Mouse (Mus musculus) MEL (cell line): Measurements from ENCODE around the gene Adam19. TPM values are rescaled to one million over a fixed set of nuclear protein-coding genes. Genes with fewer than 3 reads are reported as not detected.

Experiments used
- DNase-seq: peaks from one replicate; pipeline ENCODE4 v3.0.0; 2011; ENCODE audit warnings: low read depth, low spot score
- H3K27ac ChIP-seq: 2 replicates; pipeline ENCODE4 v1.5.1; 2012; ENCODE audit warnings: low read depth, mild to moderate bottlenecking, control low read depth, low read length, moderate library complexity; ENCODE audit not compliant: control insufficient read depth
- H3K27me3 ChIP-seq, 2 experiments: fragments of 150-350 bp in 1 of 2; sonication (generic) in 1 of 2; 2 replicates each; pipeline ENCODE4 v1.6.1; 2012; ENCODE audit warnings: low read length in 2 of 2, mild to moderate bottlenecking in 2 of 2, improper control_type of control experiment in 1 of 2, moderate library complexity in 1 of 2; ENCODE audit not compliant: insufficient read depth in 2 of 2, control insufficient read depth in 1 of 2
- H3K36me3 ChIP-seq, 2 experiments: 2 replicates each; pipeline ENCODE4 v1.6.1; 2012 to 2014; ENCODE audit warnings: low read length in 2 of 2, improper control_type of control experiment in 1 of 2, inconsistent platforms in 1 of 2, mild to moderate bottlenecking in 1 of 2; ENCODE audit not compliant: insufficient read depth in 2 of 2, control insufficient read depth in 1 of 2
- H3K4me1 ChIP-seq, 2 experiments: fragments of 150-350 bp in 1 of 2; sonication (generic) in 1 of 2; 2 replicates each; pipeline ENCODE4 v1.6.1; 2012; ENCODE audit warnings: low read length in 2 of 2, improper control_type of control experiment in 1 of 2, mild to moderate bottlenecking in 1 of 2; ENCODE audit not compliant: insufficient read depth in 2 of 2, control insufficient read depth in 1 of 2
- H3K4me3 ChIP-seq, 2 experiments: fragments of 150-350 bp in 1 of 2; sonication (generic) in 1 of 2; 2 replicates each; pipeline ENCODE4 v1.5.1; 2012; ENCODE audit warnings: low read depth in 2 of 2, low read length in 2 of 2, mild to moderate bottlenecking in 2 of 2, moderate library complexity in 2 of 2, control low read depth in 1 of 2, improper control_type of control experiment in 1 of 2; ENCODE audit not compliant: control insufficient read depth in 1 of 2, insufficient read depth in 1 of 2
- H3K79me2 ChIP-seq: 2 replicates; pipeline ENCODE4 v1.6.1; 2012; ENCODE audit warnings: mild to moderate bottlenecking, low read length, moderate library complexity; ENCODE audit not compliant: control insufficient read depth, poor library complexity, insufficient read depth
- H3K9ac ChIP-seq: 2 replicates; pipeline ENCODE4 v1.6.1; 2012; ENCODE audit warnings: low read depth, mild to moderate bottlenecking, control low read depth, low read length, moderate library complexity; ENCODE audit not compliant: control insufficient read depth, poor library complexity, severe bottlenecking
- H3K9me3 ChIP-seq: fragments of 150-350 bp; sonication (generic); replicated peaks from 2 replicates; pipeline ENCODE4 v1.6.1; 2012; ENCODE audit warnings: mild to moderate bottlenecking, low read length, improper control_type of control experiment, moderate library complexity; ENCODE audit not compliant: insufficient read depth
- BHLHE40 ChIP-seq: IDR thresholded peaks from 2 replicates; pipeline ENCODE4 v1.6.1; 2012; ENCODE audit warnings: low read depth, mild to moderate bottlenecking, inconsistent platforms, low read length, improper control_type of control experiment, borderline replicate concordance
- CHD1 ChIP-seq: IDR thresholded peaks from 2 replicates; pipeline ENCODE4 v1.6.1; 2012; ENCODE audit warnings: low read depth, mild to moderate bottlenecking, inconsistent platforms, low read length, improper control_type of control experiment
- CHD2 ChIP-seq: IDR thresholded peaks from 2 replicates; pipeline ENCODE4 v1.6.1; 2011; ENCODE audit warnings: low read length, improper control_type of control experiment
- CTCF ChIP-seq, 3 experiments: IDR thresholded peaks in 2 of 3; conservative IDR thresholded peaks in 1 of 3; 2 replicates each; pipeline ENCODE4 v1.5.1; 2011 to 2012; ENCODE audit warnings: low read length in 3 of 3, low read depth in 2 of 3, mild to moderate bottlenecking in 2 of 3, improper control_type of control experiment in 1 of 3, inconsistent platforms in 1 of 3, mixed read lengths in 1 of 3, moderate library complexity in 1 of 3; ENCODE audit not compliant: control insufficient read depth in 1 of 3, insufficient read depth in 1 of 3, poor library complexity in 1 of 3, severe bottlenecking in 1 of 3
- E2F4 ChIP-seq: IDR thresholded peaks from 2 replicates; pipeline ENCODE4 v1.6.1; 2011; ENCODE audit warnings: low read depth, low read length, improper control_type of control experiment, borderline replicate concordance
- ELF1 ChIP-seq: IDR thresholded peaks from 2 replicates; pipeline ENCODE4 v1.6.1; 2014; ENCODE audit warnings: low read depth, mild to moderate bottlenecking, inconsistent platforms, low read length, improper control_type of control experiment, moderate library complexity
- EP300 ChIP-seq, 2 experiments: IDR thresholded peaks; 2 replicates each; pipeline ENCODE4 v1.6.1; 2011; ENCODE audit warnings: improper control_type of control experiment in 2 of 2, low read length in 2 of 2, low read depth in 1 of 2, mild to moderate bottlenecking in 1 of 2
- ETS1 ChIP-seq: IDR thresholded peaks from 2 replicates; pipeline ENCODE4 v1.6.1; 2012; ENCODE audit warnings: low read depth, mild to moderate bottlenecking, inconsistent platforms, low read length, improper control_type of control experiment, moderate library complexity
- GABPA ChIP-seq: IDR thresholded peaks from 2 replicates; pipeline ENCODE4 v1.6.1; 2012; ENCODE audit warnings: low read depth, mild to moderate bottlenecking, inconsistent platforms, low read length, improper control_type of control experiment, moderate library complexity
- GATA1 ChIP-seq: IDR thresholded peaks from 2 replicates; pipeline ENCODE4 v1.6.1; 2011; ENCODE audit warnings: low read depth, low read length, improper control_type of control experiment
- HCFC1 ChIP-seq: IDR thresholded peaks from 2 replicates; pipeline ENCODE4 v1.6.1; 2012; ENCODE audit warnings: low read depth, mild to moderate bottlenecking, inconsistent platforms, low read length, improper control_type of control experiment, moderate library complexity
- JUND ChIP-seq: IDR thresholded peaks from 2 replicates; pipeline ENCODE4 v1.6.1; 2011; ENCODE audit warnings: low read depth, mild to moderate bottlenecking, improper control_type of control experiment, low read length
- MAFK ChIP-seq: IDR thresholded peaks from 2 replicates; pipeline ENCODE4 v1.6.1; 2011; ENCODE audit warnings: low read depth, mild to moderate bottlenecking, low read length, improper control_type of control experiment, borderline replicate concordance
- MAX ChIP-seq: IDR thresholded peaks from 2 replicates; pipeline ENCODE4 v1.6.1; 2011; ENCODE audit warnings: low read length, improper control_type of control experiment
- POLR2A ChIP-seq, 2 experiments: IDR thresholded peaks; 2 replicates each; pipeline ENCODE4 v1.6.1; 2011 to 2012; ENCODE audit warnings: low read length in 2 of 2, mild to moderate bottlenecking in 2 of 2, control low read depth in 1 of 2, improper control_type of control experiment in 1 of 2, low read depth in 1 of 2, moderate library complexity in 1 of 2; ENCODE audit not compliant: control insufficient read depth in 1 of 2, insufficient read depth in 1 of 2, poor library complexity in 1 of 2
- POLR2AphosphoS2 ChIP-seq: IDR thresholded peaks from 2 replicates; pipeline ENCODE4 v1.6.1; 2011; ENCODE audit warnings: low read length, improper control_type of control experiment
- POLR2AphosphoS5 ChIP-seq: IDR thresholded peaks from 2 replicates; pipeline ENCODE4 v1.6.1; 2012; ENCODE audit warnings: low read depth, borderline replicate concordance, mild to moderate bottlenecking, inconsistent platforms, low read length, moderate library complexity, mixed read lengths
- RAD21 ChIP-seq: IDR thresholded peaks from 2 replicates; pipeline ENCODE4 v1.6.1; 2011; ENCODE audit warnings: mild to moderate bottlenecking, low read depth, low read length, improper control_type of control experiment
- RCOR1 ChIP-seq: IDR thresholded peaks from 2 replicates; pipeline ENCODE4 v1.6.1; 2012; ENCODE audit warnings: low read depth, mild to moderate bottlenecking, inconsistent platforms, low read length, improper control_type of control experiment
- SIN3A ChIP-seq: IDR thresholded peaks from 2 replicates; pipeline ENCODE4 v1.6.1; 2012; ENCODE audit warnings: low read length, improper control_type of control experiment, inconsistent platforms
- TBP ChIP-seq: IDR thresholded peaks from 2 replicates; pipeline ENCODE4 v1.8.0; 2011; ENCODE audit warnings: low read depth, low read length, improper control_type of control experiment
- TCF12 ChIP-seq: IDR thresholded peaks from 2 replicates; pipeline ENCODE4 v1.6.1; 2014; ENCODE audit warnings: low read depth, mild to moderate bottlenecking, inconsistent platforms, low read length, improper control_type of control experiment, moderate library complexity
- UBTF ChIP-seq: IDR thresholded peaks from 2 replicates; pipeline ENCODE4 v1.6.1; 2012; ENCODE audit warnings: low read depth, mild to moderate bottlenecking, inconsistent platforms, low read length, improper control_type of control experiment, moderate library complexity, borderline replicate concordance; ENCODE audit not compliant: insufficient read depth
- USF1 ChIP-seq: IDR thresholded peaks from 2 replicates; pipeline ENCODE4 v1.6.1; 2014; ENCODE audit warnings: low read depth, mild to moderate bottlenecking, inconsistent platforms, low read length, improper control_type of control experiment, moderate library complexity
- USF2 ChIP-seq, 2 experiments: IDR thresholded peaks; 2 replicates each; pipeline ENCODE4 v1.6.1; 2011 to 2012; ENCODE audit warnings: improper control_type of control experiment in 2 of 2, low read length in 2 of 2, borderline replicate concordance in 1 of 2, inconsistent platforms in 1 of 2, low read depth in 1 of 2, mild to moderate bottlenecking in 1 of 2; ENCODE audit not compliant: insufficient read depth in 1 of 2
- ZC3H11A ChIP-seq: IDR thresholded peaks from 2 replicates; pipeline ENCODE4 v1.6.1; 2012; ENCODE audit warnings: low read depth, mild to moderate bottlenecking, inconsistent platforms, low read length, improper control_type of control experiment
- ZMIZ1 ChIP-seq: IDR thresholded peaks from 2 replicates; pipeline ENCODE4 v1.6.1; 2012; ENCODE audit warnings: low read depth, mild to moderate bottlenecking, inconsistent platforms, low read length, improper control_type of control experiment, moderate library complexity
- ZNF384 ChIP-seq: IDR thresholded peaks from 2 replicates; pipeline ENCODE4 v1.6.1; 2012; ENCODE audit warnings: low read depth, mild to moderate bottlenecking, inconsistent platforms, low read length, improper control_type of control experiment
- polyA plus RNA-seq, 2 experiments: library from polyadenylated mRNA; stranded (reverse) in 1 of 2; unstranded in 1 of 2; fragments of >175 nt in 1 of 2; fragments of >200 nt in 1 of 2; gene quantifications; 2 replicates each; pipeline versions ENCODE4 v1.2.1 to v1.2.4; 2012; ENCODE audit warnings: low replicate concordance in 2 of 2, low read depth in 1 of 2; ENCODE audit not compliant: insufficient read length in 2 of 2, insufficient read depth in 1 of 2, missing spikeins in 1 of 2
- total RNA-seq: library from RNA; depleted of rRNA; stranded (reverse); fragments of 300-350 nt; gene quantifications from 2 replicates; pipeline ENCODE4 v1.2.3, GENCODE M21; 2012

The Adam19 gene
- total and polyA plus RNA-seq, 3 experiments: 0.12 to 0.19 TPM; not detected in 1

DNA sequence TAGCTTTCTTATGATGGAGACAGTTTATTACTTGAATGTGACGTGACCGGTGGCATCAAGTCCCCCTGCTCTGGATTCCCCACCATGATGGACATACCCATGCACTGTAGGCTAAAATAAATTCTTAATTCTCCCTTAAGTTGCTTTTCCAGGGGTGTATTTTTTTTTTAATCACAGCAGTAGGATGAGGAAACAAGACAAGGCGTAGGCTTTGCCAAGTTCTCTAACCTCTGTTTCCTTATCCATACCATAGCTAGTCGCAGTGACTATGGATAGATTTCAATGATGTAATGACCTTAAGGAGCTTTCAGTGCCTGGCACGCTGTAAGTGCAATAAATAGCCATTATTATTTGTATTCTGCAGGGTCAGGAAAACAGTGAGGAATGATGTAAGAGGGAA lies 21.5 kb downstream of the Adam19 start:
- H3K27me3 ChIP-seq: no peaks in the 10 kb centered on the region
- TF ChIP-seq CHD1 (0 out of 2 replicates have a peak, but pooled peaks have one; percentile 68), CHD2 (no peak), MAX (0 out of 2 replicates have a peak, but pooled peaks have one; percentile 40), GATA1 (no peak), ZNF384 (peak; percentile 57), CTCF (IDR thresholded peaks at IDR 0.05 in 2 of 3, conservative IDR thresholded peaks at IDR 0.05 in 1 of 3; ENCODE audit: control insufficient read depth in 1 of 3, insufficient read depth in 1 of 3, low read depth in 2 of 3, low read length in 3 of 3, poor library complexity in 1 of 3, severe bottlenecking in 1 of 3) (no peak), ELF1 (no peak)
- H3K36me3 ChIP-seq: peaks cover 0 to 34% of the 10 kb centered on the region in 2 experiments; a peak in 2 of 4 replicates
- H3K4me1 ChIP-seq: peaks cover 33 to 38% of the 10 kb centered on the region in 2 experiments
- no peaks in the 10 kb centered on the region for H3K79me2 ChIP-seq
- no peak overlapping the region for H3K4me3 ChIP-seq
- H3K27ac ChIP-seq: peak overlapping the region; percentile 91
- DNase-seq: no peak
- H3K9ac ChIP-seq: no peak overlapping the region
- H3K9me3 ChIP-seq: no peaks in the 10 kb centered on the region

- peaks cover 33 to 34% of the 10 kb centered on the region in 2 experiments for H3K4me1 ChIP-seq
- peak overlapping the region; percentile 46 for H3K9ac ChIP-seq
- DNase-seq: peak; percentile 98
- TF ChIP-seq CTCF (IDR thresholded peaks at IDR 0.05 in 2 of 3, conservative IDR thresholded peaks at IDR 0.05 in 1 of 3; ENCODE audit: control insufficient read depth in 1 of 3, insufficient read depth in 1 of 3, low read depth in 2 of 3, low read length in 3 of 3, poor library complexity in 1 of 3, severe bottlenecking in 1 of 3) (no peak), BHLHE40 (peak; percentile 11; the same call in 1 of the 2 replicates), SIN3A (peak; percentile 81), ETS1 (peak; percentile 91), E2F4 (no peak), GATA1 (peak; percentile 98), POLR2AphosphoS5 (no peak), UBTF (0 out of 2 replicates have a peak, but pooled peaks have one; percentile 86), USF2 (IDR thresholded peaks at IDR 0.05; ENCODE audit: borderline replicate concordance in 1 of 2, insufficient read depth in 1 of 2, low read depth in 1 of 2, low read length in 2 of 2) (no peak), RCOR1 (peak; percentile 91), CHD2 (peak; percentile 35; the same call in 1 of the 2 replicates), CHD1 (0 out of 2 replicates have a peak, but pooled peaks have one; percentile 19), POLR2AphosphoS2 (peak; percentile 56; the same call in 1 of the 2 replicates), EP300 (IDR thresholded peaks at IDR 0.05; ENCODE audit: low read depth in 1 of 2, low read length in 2 of 2) (peak; percentile 99 to 100), POLR2A (IDR thresholded peaks at IDR 0.05; ENCODE audit: control insufficient read depth in 1 of 2, insufficient read depth in 1 of 2, low read depth in 1 of 2, low read length in 2 of 2, poor library complexity in 1 of 2) (0 out of 4 replicates have a peak, but pooled peaks have one; percentile 20 to 49), ZC3H11A (no peak), HCFC1 (no peak; the same call in 1 of the 2 replicates), USF1 (no peak), JUND (0 out of 2 replicates have a peak, but pooled peaks have one; percentile 62), MAFK (peak; percentile 43; the same call in 1 of the 2 replicates), RAD21 (no peak), MAX (0 out of 2 replicates have a peak, but pooled peaks have one; percentile 6), TCF12 (peak; percentile 99), TBP (peak; percentile 85), ZMIZ1 (no peak), GABPA (no peak)
These were observed 22.1 kb downstream of the Adam19 start for GRCm38 (mm10) chr11:46077732-46078375.

More at GRCm38 (mm10) chr11:46077732-46078375, 22.1 kb downstream of the Adam19 start:
- Histone ChIP-seq H3K4me3 (peak overlapping the region in 1 of 2 experiments; percentile 3; a peak in 2 of 4 replicates), H3K27ac (peak overlapping the region; percentile 96), H3K9me3 (no peaks in the 10 kb centered on the region), H3K27me3 (no peaks in the 10 kb centered on the region), H3K36me3 (peaks cover 0 to 34% of the 10 kb centered on the region in 2 experiments; a peak in 2 of 4 replicates), H3K79me2 (no peaks in the 10 kb centered on the region)
